Mouse (Mus musculus) embryonic facial prominence, embryonic 12.5 days (tissue): Measurements from ENCODE around the gene Mmd2. TPM values are rescaled to one million over a fixed set of nuclear protein-coding genes. Genes with fewer than 3 reads are reported as not detected.

Experiments
- ATAC-seq: fragments of 200-750 bp; cut with Nextera tagmentation; 2 replicates; pipeline ENCODE4 v1.8.0; 2017; ENCODE audit not compliant: insufficient number of reproducible peaks, insufficient read depth, low FRiP score, low TSS enrichment
- H3K27ac ChIP-seq: fragments of 300-500 bp; sonication (generic); 2 replicates; pipeline ENCODE4 v1.5.1; 2016; ENCODE audit warnings: mild to moderate bottlenecking
- H3K27me3 ChIP-seq: fragments of 300-500 bp; sonication (generic); 2 replicates; pipeline ENCODE4 v1.6.1; 2016; ENCODE audit warnings: mild to moderate bottlenecking, moderate library complexity
- H3K36me3 ChIP-seq: fragments of 300-500 bp; sonication (generic); 2 replicates; pipeline ENCODE4 v1.6.1; 2016; ENCODE audit warnings: mild to moderate bottlenecking
- H3K4me1 ChIP-seq: fragments of 300-500 bp; sonication (generic); 2 replicates; pipeline ENCODE4 v1.6.1; 2016
- H3K4me2 ChIP-seq: fragments of 300-500 bp; sonication (generic); replicated peaks from 2 replicates; pipeline ENCODE4 v1.6.1; 2016; ENCODE audit warnings: mild to moderate bottlenecking, moderate library complexity
- H3K4me3 ChIP-seq: fragments of 300-500 bp; sonication (generic); 2 replicates; pipeline ENCODE4 v1.5.1; 2016; ENCODE audit warnings: mild to moderate bottlenecking
- H3K9ac ChIP-seq: fragments of 300-500 bp; sonication (generic); 2 replicates; pipeline ENCODE4 v1.6.1; 2016; ENCODE audit warnings: mild to moderate bottlenecking, moderate library complexity
- H3K9me3 ChIP-seq: fragments of 300-500 bp; sonication (generic); 2 replicates; pipeline ENCODE4 v1.6.1; 2016; ENCODE audit warnings: mild to moderate bottlenecking, moderate library complexity
- WGBS: fragments of 180-500 bp; shearing (Covaris S2); methylation state at CpG from one replicate; pipeline ENCODE4 v1.1.7; 2016; 5-methylcytosine and 5-hydroxymethylcytosine counted together
- polyA plus RNA-seq: library from polyadenylated mRNA; unstranded; fragments of >200 nt; fragmentation: Nextera tagmentation; extraction: Ambion mirVana; gene quantifications from 2 replicates; pipeline ENCODE4 v1.2.1, GENCODE M21; 2016

Gene Mmd2
- polyA plus RNA-seq, result 5.1 and 6.0 TPM in 2 replicates

GRCm38 (mm10) chr5:142608259-142608988, at the start of gene Mmd2:
Gene Mmd2, minus strand, starts transcription at chr5:142608800.
- WGBS, result 2% methylated on average over 41 of the region's 42 CpGs
- H3K4me1 ChIP-seq, result peaks cover 5% of the 10 kb centered on the region; the same call in 1 of the 2 replicates
- H3K4me2 ChIP-seq, result peak within 1 kb of the TSS; percentile 64
- peak within 1 kb of the TSS; percentile 38 for H3K9ac ChIP-seq
- H3K27ac ChIP-seq, result no peak within 1 kb of the TSS
- peak; percentile 80; the same call in 1 of the 2 replicates for ATAC-seq
- H3K27me3 ChIP-seq, result peaks cover 15% of the 10 kb centered on the region; the same call in 1 of the 2 replicates
- H3K4me3 ChIP-seq, result peak within 1 kb of the TSS; percentile 40
- H3K9me3 ChIP-seq, result no peaks in the 10 kb centered on the region
- no peaks in the 10 kb centered on the region for H3K36me3 ChIP-seq

- H3K9me3 ChIP-seq, result no peaks in the 10 kb centered on the region
- H3K36me3 ChIP-seq, result peaks cover 25% of the 10 kb centered on the region
- no peak overlapping the region for H3K9ac ChIP-seq
- peaks cover 16% of the 10 kb centered on the region for H3K4me1 ChIP-seq
- no peaks in the 10 kb centered on the region for H3K27me3 ChIP-seq
- no peak overlapping the region for H3K4me2 ChIP-seq
- ATAC-seq, result no peak
- no peak overlapping the region for H3K4me3 ChIP-seq
- H3K27ac ChIP-seq, result no peak overlapping the region
- 73% methylated on average over 4 of the region's 4 CpGs for WGBS
These were observed 43.7 kb upstream of the Mmd2 start for GRCm38 (mm10) chr5:142652266-142652665.

- Histone ChIP-seq H3K4me2 (no peak overlapping the region), H3K9ac (no peak overlapping the region), H3K27me3 (no peaks in the 10 kb centered on the region), H3K36me3 (peaks cover 17% of the 10 kb centered on the region), H3K4me3 (no peak overlapping the region), H3K9me3 (no peaks in the 10 kb centered on the region), H3K27ac (no peak overlapping the region), H3K4me1 (peaks cover 11% of the 10 kb centered on the region)
- WGBS, result 85% methylated on average over 6 of the region's 6 CpGs
- ATAC-seq, result no peak
These were observed 42.3 kb upstream of the Mmd2 start for GRCm38 (mm10) chr5:142650794-142651497.

- WGBS, result 46% methylated on average over 3 of the region's 3 CpGs
- H3K4me1 ChIP-seq, result peaks cover 11% of the 10 kb centered on the region
- H3K4me3 ChIP-seq, result no peak overlapping the region
- H3K9me3 ChIP-seq, result no peaks in the 10 kb centered on the region
- H3K27me3 ChIP-seq, result no peaks in the 10 kb centered on the region
- H3K27ac ChIP-seq, result peak overlapping the region; percentile 5
- H3K4me2 ChIP-seq, result no peak overlapping the region
- no peak overlapping the region for H3K9ac ChIP-seq
- peaks cover 12% of the 10 kb centered on the region for H3K36me3 ChIP-seq
- no peak for ATAC-seq
These were observed 41.8 kb upstream of the Mmd2 start for GRCm38 (mm10) chr5:142650390-142650789.

GRCm38 (mm10) chr5:142649460-142650050, 41.0 kb upstream of the Mmd2 start:
- no peaks in the 10 kb centered on the region for H3K9me3 ChIP-seq
- no peak overlapping the region for H3K9ac ChIP-seq
- no peak overlapping the region for H3K4me2 ChIP-seq
- no peak for ATAC-seq
- WGBS, result 79% methylated on average over 4 of the region's 4 CpGs
- H3K36me3 ChIP-seq, result peaks cover 10% of the 10 kb centered on the region
- H3K27ac ChIP-seq, result peak overlapping the region; percentile 5; the same call in 1 of the 2 replicates
- no peak overlapping the region for H3K4me3 ChIP-seq
- H3K4me1 ChIP-seq, result peaks cover 11% of the 10 kb centered on the region
- H3K27me3 ChIP-seq, result no peaks in the 10 kb centered on the region

GRCm38 (mm10) chr5:142648162-142648561, 39.6 kb upstream of the Mmd2 start:
- H3K4me2 ChIP-seq, result no peak overlapping the region
- H3K4me3 ChIP-seq, result no peak overlapping the region
- H3K27ac ChIP-seq, result no peak overlapping the region
- H3K9ac ChIP-seq, result no peak overlapping the region
- peaks cover 11% of the 10 kb centered on the region for H3K4me1 ChIP-seq
- H3K27me3 ChIP-seq, result no peaks in the 10 kb centered on the region
- ATAC-seq, result no peak
- peaks cover 12% of the 10 kb centered on the region for H3K36me3 ChIP-seq
- WGBS, result 84% methylated on average over 7 of the region's 7 CpGs
- no peaks in the 10 kb centered on the region for H3K9me3 ChIP-seq

GRCm38 (mm10) chr5:142641331-142642051, 32.9 kb upstream of the Mmd2 start:
- no peak for ATAC-seq
- Histone ChIP-seq H3K4me1 (no peaks in the 10 kb centered on the region), H3K4me2 (no peak overlapping the region), H3K9me3 (no peaks in the 10 kb centered on the region), H3K9ac (no peak overlapping the region), H3K36me3 (peaks cover 52% of the 10 kb centered on the region), H3K27ac (no peak overlapping the region), H3K27me3 (no peaks in the 10 kb centered on the region), H3K4me3 (no peak overlapping the region)
- WGBS, result 82% methylated on average over 6 of the region's 6 CpGs

- H3K9ac ChIP-seq, result no peak overlapping the region
- no peak overlapping the region for H3K4me2 ChIP-seq
- H3K4me1 ChIP-seq, result no peaks in the 10 kb centered on the region
- ATAC-seq, result no peak
- 89% methylated on average over 5 of the region's 5 CpGs for WGBS
- H3K27ac ChIP-seq, result no peak overlapping the region
- H3K36me3 ChIP-seq, result peaks cover 58% of the 10 kb centered on the region
- no peaks in the 10 kb centered on the region for H3K9me3 ChIP-seq
- no peaks in the 10 kb centered on the region for H3K27me3 ChIP-seq
- H3K4me3 ChIP-seq, result no peak overlapping the region
These were observed 31.5 kb upstream of the Mmd2 start for GRCm38 (mm10) chr5:142640088-142640487.

GRCm38 (mm10) chr5:142637823-142638222, 29.2 kb upstream of the Mmd2 start:
- H3K4me3 ChIP-seq, result no peak overlapping the region
- no peak for ATAC-seq
- H3K4me1 ChIP-seq, result no peaks in the 10 kb centered on the region
- peaks cover 71% of the 10 kb centered on the region for H3K36me3 ChIP-seq
- H3K4me2 ChIP-seq, result no peak overlapping the region
- H3K27me3 ChIP-seq, result no peaks in the 10 kb centered on the region
- no peak overlapping the region for H3K27ac ChIP-seq
- H3K9ac ChIP-seq, result no peak overlapping the region
- 93% methylated on average over 5 of the region's 5 CpGs for WGBS
- no peaks in the 10 kb centered on the region for H3K9me3 ChIP-seq

GRCm38 (mm10) chr5:142630224-142630623, 21.6 kb upstream of the Mmd2 start:
- peaks cover 22% of the 10 kb centered on the region for H3K36me3 ChIP-seq
- no peak for ATAC-seq
- no peaks in the 10 kb centered on the region for H3K9me3 ChIP-seq
- peak overlapping the region; percentile 84; the same call in 1 of the 2 replicates for H3K27ac ChIP-seq
- peak overlapping the region; percentile 95 for H3K9ac ChIP-seq
- H3K4me1 ChIP-seq, result peaks cover 9% of the 10 kb centered on the region
- H3K4me3 ChIP-seq, result peak overlapping the region; percentile 92
- no peaks in the 10 kb centered on the region for H3K27me3 ChIP-seq
- H3K4me2 ChIP-seq, result peak overlapping the region; percentile 91
- 12% methylated on average over 6 of the region's 6 CpGs for WGBS

GRCm38 (mm10) chr5:142629663-142630025, 21.0 kb upstream of the Mmd2 start:
- peak overlapping the region; percentile 95 for H3K9ac ChIP-seq
- H3K4me3 ChIP-seq, result peak overlapping the region; percentile 92
- H3K36me3 ChIP-seq, result peaks cover 22% of the 10 kb centered on the region
- no peaks in the 10 kb centered on the region for H3K27me3 ChIP-seq
- peak; percentile 68 for ATAC-seq
- peak overlapping the region; percentile 84 for H3K27ac ChIP-seq
- peak overlapping the region; percentile 91 for H3K4me2 ChIP-seq
- peaks cover 9% of the 10 kb centered on the region for H3K4me1 ChIP-seq
- no peaks in the 10 kb centered on the region for H3K9me3 ChIP-seq
- WGBS, result 1% methylated on average over 40 of the region's 41 CpGs
